Mouse (Mus musculus): ENCODE data around the gene Hmcn2. TPM values are rescaled to one million over a fixed set of nuclear protein-coding genes. Genes with fewer than 3 reads are reported as not detected.

Hmcn2 gene
- polyA plus RNA-seq, 1 experiment from 2014 or later: 0.06 TPM

GRCm38 (mm10) chr2:31308257-31308656, 6.0 kb upstream of the Hmcn2 start:
- Histone ChIP-seq H3K4me1 (no peaks in the 10 kb centered on the region), H3K4me3 (no peak overlapping the region), H3K36me3 (ENCODE audit: poor library complexity, severe bottlenecking) (no peaks in the 10 kb centered on the region), H3K9ac (no peak overlapping the region), H3K4me2 (no peak overlapping the region), H3K9me3 (replicated peaks) (no peaks in the 10 kb centered on the region; the same call in 1 of the 2 replicates), H3K27me3 (peaks cover 26% of the 10 kb centered on the region), H3K27ac (no peak overlapping the region)
- WGBS: 62% methylated on average over 4 of the region's 4 CpGs
- no peak for ATAC-seq

GRCm38 (mm10) chr2:31309549-31309948, 4.7 kb upstream of the Hmcn2 start:
- Histone ChIP-seq H3K9me3 (replicated peaks) (no peaks in the 10 kb centered on the region; the same call in 1 of the 2 replicates), H3K4me2 (no peak overlapping the region), H3K27ac (no peak overlapping the region), H3K27me3 (peaks cover 38% of the 10 kb centered on the region), H3K9ac (no peak overlapping the region), H3K4me1 (peaks cover 7% of the 10 kb centered on the region; the same call in 1 of the 2 replicates), H3K4me3 (no peak overlapping the region), H3K36me3 (ENCODE audit: poor library complexity, severe bottlenecking) (no peaks in the 10 kb centered on the region)
- 72% methylated on average over 15 of the region's 15 CpGs for WGBS
- ATAC-seq: no peak

- peaks cover 8% of the 10 kb centered on the region; the same call in 1 of the 2 replicates for H3K4me1 ChIP-seq
- H3K27ac ChIP-seq: no peak overlapping the region
- no peaks in the 10 kb centered on the region for H3K36me3 ChIP-seq (ENCODE audit: poor library complexity, severe bottlenecking)
- no peaks in the 10 kb centered on the region for H3K9me3 ChIP-seq (replicated peaks)
- H3K4me3 ChIP-seq: no peak overlapping the region
- H3K9ac ChIP-seq: no peak overlapping the region
- peaks cover 54% of the 10 kb centered on the region for H3K27me3 ChIP-seq
- 26% methylated on average over 2 of the region's 2 CpGs for WGBS
- H3K4me2 ChIP-seq: no peak overlapping the region
- no peak for ATAC-seq
These were observed 3.9 kb downstream of the Hmcn2 start for GRCm38 (mm10) chr2:31318162-31318561.

GRCm38 (mm10) chr2:31319200-31319599, 5.0 kb downstream of the Hmcn2 start:
- Histone ChIP-seq H3K4me1 (peaks cover 4% of the 10 kb centered on the region; the same call in 1 of the 2 replicates), H3K9me3 (replicated peaks) (no peaks in the 10 kb centered on the region), H3K4me3 (no peak overlapping the region), H3K36me3 (ENCODE audit: poor library complexity, severe bottlenecking) (no peaks in the 10 kb centered on the region), H3K27ac (no peak overlapping the region), H3K27me3 (peaks cover 44% of the 10 kb centered on the region), H3K9ac (no peak overlapping the region), H3K4me2 (no peak overlapping the region)
- ATAC-seq: no peak
- 64% methylated on average over 2 of the region's 2 CpGs for WGBS

GRCm38 (mm10) chr2:31327186-31327585, 13.0 kb downstream of the Hmcn2 start:
- no peak overlapping the region for H3K27ac ChIP-seq
- ATAC-seq: no peak
- H3K4me3 ChIP-seq: no peak overlapping the region
- H3K27me3 ChIP-seq: no peaks in the 10 kb centered on the region
- H3K4me2 ChIP-seq: no peak overlapping the region
- no peaks in the 10 kb centered on the region for H3K9me3 ChIP-seq (replicated peaks)
- H3K9ac ChIP-seq: no peak overlapping the region
- 0 out of 2 replicates have a peak, but pooled peaks cover 2% of the 10 kb centered on the region for H3K4me1 ChIP-seq
- 75% methylated on average over 10 of the region's 10 CpGs for WGBS
- no peaks in the 10 kb centered on the region for H3K36me3 ChIP-seq (ENCODE audit: poor library complexity, severe bottlenecking)

- Histone ChIP-seq H3K27ac (no peak overlapping the region), H3K36me3 (ENCODE audit: poor library complexity, severe bottlenecking) (no peaks in the 10 kb centered on the region), H3K9me3 (replicated peaks) (no peaks in the 10 kb centered on the region), H3K4me2 (no peak overlapping the region), H3K4me3 (no peak overlapping the region), H3K4me1 (peaks cover 12% of the 10 kb centered on the region), H3K9ac (no peak overlapping the region), H3K27me3 (no peaks in the 10 kb centered on the region)
- ATAC-seq: peak; percentile 59; the same call in 1 of the 2 replicates
- WGBS: 64% methylated on average over 12 of the region's 12 CpGs
These were observed 23.6 kb downstream of the Hmcn2 start for GRCm38 (mm10) chr2:31337706-31338330.

- no peak overlapping the region for H3K27ac ChIP-seq
- no peaks in the 10 kb centered on the region for H3K27me3 ChIP-seq
- H3K9me3 ChIP-seq (replicated peaks): no peaks in the 10 kb centered on the region
- ATAC-seq: no peak
- no peak overlapping the region for H3K9ac ChIP-seq
- H3K4me3 ChIP-seq: no peak overlapping the region
- H3K4me1 ChIP-seq: peaks cover 12% of the 10 kb centered on the region
- no peaks in the 10 kb centered on the region for H3K36me3 ChIP-seq (ENCODE audit: poor library complexity, severe bottlenecking)
- 83% methylated on average over 9 of the region's 9 CpGs for whole genome bisulfite sequencing
- no peak overlapping the region for H3K4me2 ChIP-seq
These were observed 25.6 kb downstream of the Hmcn2 start for GRCm38 (mm10) chr2:31339826-31340225.

GRCm38 (mm10) chr2:31341726-31342535, 27.7 kb downstream of the Hmcn2 start:
- no peak overlapping the region for H3K9ac ChIP-seq
- H3K36me3 ChIP-seq (ENCODE audit: poor library complexity, severe bottlenecking): no peaks in the 10 kb centered on the region
- H3K4me1 ChIP-seq: peaks cover 12% of the 10 kb centered on the region
- H3K27me3 ChIP-seq: no peaks in the 10 kb centered on the region
- ATAC-seq: no peak
- H3K4me3 ChIP-seq: no peak overlapping the region
- no peaks in the 10 kb centered on the region for H3K9me3 ChIP-seq (replicated peaks)
- H3K4me2 ChIP-seq: no peak overlapping the region
- 79% methylated on average over 8 of the region's 8 CpGs for WGBS
- H3K27ac ChIP-seq: no peak overlapping the region

GRCm38 (mm10) chr2:31346096-31346495, 31.9 kb downstream of the Hmcn2 start:
- no peak for ATAC-seq
- H3K27ac ChIP-seq: no peak overlapping the region
- H3K9me3 ChIP-seq (replicated peaks): no peaks in the 10 kb centered on the region
- H3K36me3 ChIP-seq (ENCODE audit: poor library complexity, severe bottlenecking): no peaks in the 10 kb centered on the region
- no peak overlapping the region for H3K4me3 ChIP-seq
- no peak overlapping the region for H3K4me2 ChIP-seq
- H3K27me3 ChIP-seq: no peaks in the 10 kb centered on the region; the same call in 1 of the 2 replicates
- 0 out of 2 replicates have a peak, but pooled peaks cover 5% of the 10 kb centered on the region for H3K4me1 ChIP-seq
- H3K9ac ChIP-seq: no peak overlapping the region
- 41% methylated on average over 12 of the region's 12 CpGs for whole genome bisulfite sequencing

GRCm38 (mm10) chr2:31348373-31348772, 34.2 kb downstream of the Hmcn2 start:
- H3K9ac ChIP-seq: no peak overlapping the region
- H3K36me3 ChIP-seq (ENCODE audit: poor library complexity, severe bottlenecking): no peaks in the 10 kb centered on the region
- H3K4me1 ChIP-seq: 0 out of 2 replicates have a peak, but pooled peaks cover 5% of the 10 kb centered on the region
- WGBS: 76% methylated on average over 3 of the region's 3 CpGs
- H3K4me3 ChIP-seq: no peak overlapping the region
- H3K27ac ChIP-seq: no peak overlapping the region
- ATAC-seq: peak; percentile 51; the same call in 1 of the 2 replicates
- no peak overlapping the region for H3K4me2 ChIP-seq
- H3K27me3 ChIP-seq: peaks cover 4% of the 10 kb centered on the region; the same call in 1 of the 2 replicates
- H3K9me3 ChIP-seq (replicated peaks): no peaks in the 10 kb centered on the region

- no peak for ATAC-seq
- 81% methylated on average over 5 of the region's 5 CpGs for WGBS
- Histone ChIP-seq H3K4me2 (no peak overlapping the region), H3K4me1 (0 out of 2 replicates have a peak, but pooled peaks cover 5% of the 10 kb centered on the region), H3K27ac (no peak overlapping the region; the same call in 1 of the 2 replicates), H3K36me3 (ENCODE audit: poor library complexity, severe bottlenecking) (no peaks in the 10 kb centered on the region), H3K4me3 (no peak overlapping the region), H3K9ac (no peak overlapping the region), H3K27me3 (peaks cover 4% of the 10 kb centered on the region; the same call in 1 of the 2 replicates), H3K9me3 (replicated peaks) (no peaks in the 10 kb centered on the region)
These were observed 34.6 kb downstream of the Hmcn2 start for GRCm38 (mm10) chr2:31348850-31349249.

- H3K4me3 ChIP-seq: no peak overlapping the region
- ATAC-seq: no peak
- H3K4me1 ChIP-seq: no peaks in the 10 kb centered on the region
- H3K27ac ChIP-seq: no peak overlapping the region
- H3K9me3 ChIP-seq (replicated peaks): no peaks in the 10 kb centered on the region
- H3K9ac ChIP-seq: no peak overlapping the region
- WGBS: 84% methylated on average over 5 of the region's 5 CpGs
- H3K36me3 ChIP-seq (ENCODE audit: poor library complexity, severe bottlenecking): no peaks in the 10 kb centered on the region
- H3K4me2 ChIP-seq: no peak overlapping the region
- no peaks in the 10 kb centered on the region for H3K27me3 ChIP-seq
These were observed 42.6 kb downstream of the Hmcn2 start for GRCm38 (mm10) chr2:31356771-31357170.

Measured in forebrain, embryonic 13.5 days (tissue).